Mouse (Mus musculus) naive thymus-derived CD4-positive, alpha-beta T cell, adult 2 months (primary cell): Measurements from ENCODE around the gene Shc4.

Experiments used
- DNase-seq: peaks from one replicate; pipeline ENCODE4 v3.0.0-alpha.2; 2011; ENCODE audit warnings: low read depth

Gene Shc4

GRCm38 (mm10) chr2:125724086-125724430 lies at the start of gene Shc4:
TSS of gene Shc4 (minus strand) at chr2:125724148.
- DNase-seq, result no peak

- peak; percentile 33 for DNase-seq
Measured at GRCm38 (mm10) chr2:125765029-125765428, 41.1 kb upstream of the Shc4 start.

- no peak for DNase-seq
Measured at GRCm38 (mm10) chr2:125764531-125764930, 40.6 kb upstream of the Shc4 start.

GRCm38 (mm10) chr2:125749330-125749729 lies 25.4 kb upstream of the Shc4 start:
- DNase-seq, result no peak

GRCm38 (mm10) chr2:125739338-125739737 lies 15.4 kb upstream of the Shc4 start:
- no peak for DNase-seq

- DNase-seq, result no peak
Measured at GRCm38 (mm10) chr2:125738718-125739117, 14.8 kb upstream of the Shc4 start.

- DNase-seq, result no peak
Measured at GRCm38 (mm10) chr2:125736025-125736343, 12.0 kb upstream of the Shc4 start.

- DNase-seq, result peak; percentile 15
Measured at GRCm38 (mm10) chr2:125735333-125736024, 11.5 kb upstream of the Shc4 start.

- DNase-seq, result no peak
Measured at GRCm38 (mm10) chr2:125734741-125735140, 10.8 kb upstream of the Shc4 start.

GRCm38 (mm10) chr2:125731763-125732560 lies 8.0 kb upstream of the Shc4 start:
- DNase-seq, result peak; percentile 90

- peak; percentile 64 for DNase-seq
Measured at GRCm38 (mm10) chr2:125724546-125725114, 682 bp upstream of the Shc4 start.

- DNase-seq, result peak; percentile 42
Measured at GRCm38 (mm10) chr2:125723408-125724085, 401 bp downstream of the Shc4 start.

GRCm38 (mm10) chr2:125723086-125723407 lies 901 bp downstream of the Shc4 start:
- no peak for DNase-seq

GRCm38 (mm10) chr2:125716599-125716998 lies 7.3 kb downstream of the Shc4 start:
- no peak for DNase-seq

- DNase-seq, result no peak
Measured at GRCm38 (mm10) chr2:125706510-125706921, 17.4 kb downstream of the Shc4 start.

GRCm38 (mm10) chr2:125704907-125705631 lies 18.9 kb downstream of the Shc4 start:
- DNase-seq, result no peak

- no peak for DNase-seq
Measured at GRCm38 (mm10) chr2:125702851-125703250, 21.1 kb downstream of the Shc4 start.

GRCm38 (mm10) chr2:125701606-125702005 lies 22.3 kb downstream of the Shc4 start:
- no peak for DNase-seq

- no peak for DNase-seq
Measured at GRCm38 (mm10) chr2:125696219-125696618, 27.7 kb downstream of the Shc4 start.

GRCm38 (mm10) chr2:125694798-125695197 lies 29.1 kb downstream of the Shc4 start:
- no peak for DNase-seq

- no peak for DNase-seq
Measured at GRCm38 (mm10) chr2:125692010-125692409, 31.9 kb downstream of the Shc4 start.
